Mouse (Mus musculus) heart, postnatal 4 days (tissue): ENCODE measurements around the gene Stk32c. TPM values are rescaled to one million over a fixed set of nuclear protein-coding genes. Genes with fewer than 3 reads are reported as not detected.

Experiments
- DNase-seq: peaks from one replicate; pipeline ENCODE4 v3.0.0; 2021
- total RNA-seq, 2 experiments: library from RNA; stranded (reverse); gene quantifications; 2 replicates each; pipeline ENCODE4 v1.2.3; 2021

Stk32c gene
- total RNA-seq, 2 experiments from 2014 or later: 3.3 to 3.4 TPM

GRCm38 (mm10) chr7:139228447-139229171 lies 15.5 kb upstream of the Stk32c start:
- DNase-seq: peak; percentile 53

GRCm38 (mm10) chr7:139226416-139226815 lies 13.3 kb upstream of the Stk32c start:
- peak; percentile 1 for DNase-seq

- peak; percentile 55 for DNase-seq
These were observed 11.6 kb upstream of the Stk32c start for GRCm38 (mm10) chr7:139224725-139225124.

GRCm38 (mm10) chr7:139224070-139224469 lies 11.0 kb upstream of the Stk32c start:
- DNase-seq: peak; percentile 3

- no peak for DNase-seq
These were observed 9.2 kb upstream of the Stk32c start for GRCm38 (mm10) chr7:139222341-139222740.

GRCm38 (mm10) chr7:139221856-139222255 lies 8.7 kb upstream of the Stk32c start:
- DNase-seq: no peak

- no peak for DNase-seq
These were observed 8.0 kb upstream of the Stk32c start for GRCm38 (mm10) chr7:139221072-139221471.

- DNase-seq: peak; percentile 41
These were observed 7.2 kb upstream of the Stk32c start for GRCm38 (mm10) chr7:139220303-139220702.

GRCm38 (mm10) chr7:139219486-139219885 lies 6.4 kb upstream of the Stk32c start:
- DNase-seq: peak; percentile 2

GRCm38 (mm10) chr7:139218641-139219415 lies 5.7 kb upstream of the Stk32c start:
- DNase-seq: peak; percentile 67

- DNase-seq: no peak
These were observed 3.9 kb upstream of the Stk32c start for GRCm38 (mm10) chr7:139217046-139217445.

- DNase-seq: no peak
These were observed 3.4 kb upstream of the Stk32c start for GRCm38 (mm10) chr7:139216464-139216863.

GRCm38 (mm10) chr7:139215946-139216345 lies 2.8 kb upstream of the Stk32c start:
- no peak for DNase-seq

- DNase-seq: no peak
These were observed 2.4 kb upstream of the Stk32c start for GRCm38 (mm10) chr7:139215516-139215915.

- DNase-seq: peak; percentile 3
These were observed 1.7 kb upstream of the Stk32c start for GRCm38 (mm10) chr7:139214596-139215340.

GRCm38 (mm10) chr7:139214160-139214559 lies 1.1 kb upstream of the Stk32c start:
- DNase-seq: no peak

- DNase-seq: no peak
These were observed 644 bp upstream of the Stk32c start for GRCm38 (mm10) chr7:139213751-139214150.

GRCm38 (mm10) chr7:139211761-139212160 lies 1.3 kb downstream of the Stk32c start:
- no peak for DNase-seq

- DNase-seq: no peak
These were observed 4.4 kb downstream of the Stk32c start for GRCm38 (mm10) chr7:139208773-139209095.

- DNase-seq: peak; percentile 57
These were observed 4.9 kb downstream of the Stk32c start for GRCm38 (mm10) chr7:139208023-139208772.

GRCm38 (mm10) chr7:139201209-139201608 lies 11.9 kb downstream of the Stk32c start:
- no peak for DNase-seq

- peak; percentile 79 for DNase-seq
These were observed 13.0 kb downstream of the Stk32c start for GRCm38 (mm10) chr7:139200108-139200507.
